Mouse (Mus musculus) embryo, embryonic 11 days (tissue): ENCODE measurements at regions not wholly inside any gene's neighbourhood (a gene's known extent, or its start where the extent isn't known, plus 50 kb on each side); places are given as distances from the start of the nearest gene placed in this dataset.
A peak's percentile ranks its signal among the peaks of the same experiment; 100 is the strongest.

ENCODE experiments used
- DNase-seq: peaks from one replicate; pipeline ENCODE4 v3.0.0-alpha.2; 2015

DNA sequence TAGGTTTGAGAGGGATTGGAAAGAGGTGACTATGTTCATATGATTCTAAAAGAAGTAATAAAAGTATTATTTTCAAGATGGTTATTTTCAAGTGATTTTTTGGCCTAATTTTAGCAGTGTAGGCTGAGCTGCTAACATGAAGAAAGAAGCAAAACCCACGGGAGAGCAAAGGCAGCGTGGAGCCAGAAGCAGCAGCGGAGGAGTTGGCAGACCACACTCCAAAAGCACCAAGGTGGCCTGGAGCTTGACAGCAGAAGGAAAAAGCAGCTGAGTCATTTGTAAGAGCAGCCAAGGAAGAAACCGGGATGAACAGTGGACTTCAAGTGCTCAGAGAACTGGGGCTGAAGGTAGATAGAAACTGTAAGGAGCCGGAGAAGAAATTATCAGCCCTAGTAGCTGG, 55.9 kb downstream of the Hdgfl1 start:
- DNase-seq = no peak

DNA sequence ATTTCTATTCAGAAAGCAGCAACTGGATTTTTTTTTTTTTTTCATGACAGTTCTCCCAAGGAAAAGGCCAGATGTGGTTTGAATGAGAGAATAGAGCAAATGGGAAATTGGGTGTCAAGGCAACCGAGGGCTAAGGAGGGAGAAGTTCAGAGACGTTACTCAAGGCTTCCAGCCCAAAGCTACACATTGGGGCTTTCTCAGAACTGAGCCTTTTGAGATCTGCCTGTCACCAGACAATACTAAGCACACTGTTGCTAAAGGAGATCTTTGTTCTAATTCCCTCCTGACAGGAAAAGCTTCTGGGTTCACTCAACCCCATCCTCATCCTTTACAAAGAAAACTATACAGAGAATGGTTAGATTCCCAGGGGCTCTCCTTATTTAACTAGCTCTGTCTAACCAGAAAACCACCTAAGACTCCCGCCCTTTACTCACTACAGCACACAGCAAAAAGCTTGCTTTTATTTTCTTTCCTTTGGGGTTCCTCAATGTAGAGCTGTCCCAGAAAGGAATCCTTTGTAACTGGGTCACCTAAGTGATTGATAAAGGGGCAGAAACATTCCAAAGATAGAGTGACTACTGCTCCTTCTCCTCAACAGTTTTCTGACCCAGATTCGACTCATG, 70.8 kb downstream of the Hdgfl1 start:
- DNase-seq = peak; percentile 27

DNA sequence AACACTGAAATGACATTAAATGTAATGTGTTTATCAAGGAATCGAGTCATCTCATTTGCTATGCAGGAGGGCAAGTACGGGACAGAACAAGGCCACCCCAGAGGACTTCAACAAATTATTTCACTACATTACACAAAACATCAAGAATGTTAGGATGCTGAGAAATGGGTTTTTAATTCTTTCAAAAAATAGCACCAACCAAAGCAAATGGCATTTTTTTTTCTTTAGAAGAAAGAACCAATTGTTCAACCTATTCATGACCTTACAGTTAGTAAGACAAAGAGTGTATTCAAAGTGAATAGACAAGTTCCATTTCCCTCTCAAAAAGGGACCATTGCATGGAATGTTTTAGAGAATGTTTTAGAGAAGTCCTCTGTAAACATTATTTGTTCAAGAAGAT, 110.5 kb downstream of the Hdgfl1 start:
- DNase-seq = no peak

DNA sequence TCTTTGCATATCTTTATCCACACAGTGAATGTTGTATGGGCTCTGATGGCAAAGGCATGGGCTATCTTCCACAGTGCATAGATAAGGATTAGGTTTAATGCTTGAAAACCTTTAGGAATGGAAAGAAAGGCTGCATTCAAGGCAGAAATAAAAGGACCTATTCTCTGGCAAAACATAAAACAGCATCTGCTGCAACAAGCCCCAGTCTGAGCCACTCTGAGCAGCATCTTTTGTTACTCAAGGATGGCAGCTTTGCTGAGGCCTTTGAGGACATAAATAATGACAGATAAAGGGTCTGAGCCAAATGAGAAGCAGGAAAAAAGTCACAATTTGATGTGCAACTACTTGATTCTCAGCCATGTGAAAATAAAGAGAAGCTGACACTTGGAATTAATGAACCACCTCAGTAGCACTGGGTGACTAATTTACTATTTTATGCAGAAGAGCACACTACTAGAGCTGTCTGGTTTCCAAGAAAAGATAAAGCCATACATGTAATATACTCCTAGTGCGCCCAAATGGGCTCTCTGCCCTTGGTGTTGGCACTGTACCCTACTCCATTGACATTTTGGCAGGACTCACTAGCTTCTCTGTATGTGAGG, 112.9 kb downstream of the Hdgfl1 start:
- peak; percentile 49 for DNase-seq
